Comparison of ENCODE assay signal across 18 mouse cellular contexts in genomic region chr17:46241471-46241870, GRCm38 (mm10).
"Had no signal": no experiment of that assay in that cellular context is flagged by ENCODE, and none has a peak within 500 bp of the region (broad histone marks: within the 10 kb centered on the region; RNA-seq: fewer than 3 reads in every experiment).

No protein-coding gene starts in this region.

- H3K27ac ChIP-seq: kidney, embryonic 15.5 days; left cerebral cortex, adult 2 months; liver, embryonic 13.5 days; stomach, embryonic 15.5 days had no signal

- DNase-seq: kidney, adult 11 months; kidney, adult 8-10 months; kidney, postnatal 10 days; kidney, postnatal 36 days; layer of hippocampus, postnatal 36 days; liver, embryonic 13.5 days; lung, embryonic 14.5 days; midbrain, embryonic 14.5 days; right cerebral cortex, adult 18-20 months; right cerebral cortex, postnatal 14 days; right cerebral cortex, postnatal 4 days; thymus, adult 2 months; thymus, postnatal 14 days; thymus, postnatal 4 days had no signal

- H3K4me2 ChIP-seq: kidney, embryonic 15.5 days; liver, embryonic 13.5 days; lung, embryonic 14.5 days; midbrain, embryonic 11.5 days; stomach, embryonic 15.5 days had no signal

- H3K9me3 ChIP-seq: kidney, embryonic 15.5 days; liver, embryonic 13.5 days; stomach, embryonic 15.5 days had no signal

- H3K4me1 ChIP-seq: stomach, embryonic 15.5 days had no signal

- H3K9ac ChIP-seq: kidney, embryonic 15.5 days; liver, embryonic 13.5 days; lung, embryonic 14.5 days; stomach, embryonic 15.5 days had no signal

- H3K4me3 ChIP-seq: kidney, embryonic 15.5 days; left cerebral cortex, adult 2 months; liver, embryonic 13.5 days; stomach, embryonic 15.5 days had no signal

- H3K27me3 ChIP-seq: kidney, embryonic 15.5 days; liver, embryonic 13.5 days; stomach, embryonic 15.5 days had no signal
